Mouse (Mus musculus) T-helper 1 cell (primary cell): ENCODE measurements around the gene Trim62.

Source experiments
- in situ Hi-C: fragments of 300-600 bp; cut with MboI, MseI; formaldehyde crosslinking; loops from one replicate; pipeline ENCODE4 v1.15.1; 2025; ENCODE audit warnings: high pct_unique_total_duplicates

Trim62 gene

DNA sequence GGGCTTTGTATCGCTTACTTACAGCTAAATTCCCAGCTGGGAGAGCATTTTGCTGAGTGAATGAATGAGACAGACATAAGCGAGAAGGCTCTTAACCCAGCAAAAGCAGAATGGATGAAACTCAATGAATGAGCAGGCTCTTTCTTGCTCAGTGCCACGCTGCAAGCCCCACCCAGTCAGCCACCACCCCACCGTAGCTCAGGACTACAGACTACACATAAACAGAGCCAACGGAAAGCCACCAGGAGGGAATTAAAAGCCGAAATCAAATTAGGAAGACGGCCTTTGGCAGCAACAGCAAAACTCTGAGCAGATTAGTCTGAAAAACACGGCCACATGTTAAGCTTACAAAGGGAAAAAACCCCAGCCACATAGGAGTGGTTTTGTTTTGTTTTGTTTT is 75.5 kb downstream of the Trim62 start:
- in situ Hi-C loops = no loop called here

DNA sequence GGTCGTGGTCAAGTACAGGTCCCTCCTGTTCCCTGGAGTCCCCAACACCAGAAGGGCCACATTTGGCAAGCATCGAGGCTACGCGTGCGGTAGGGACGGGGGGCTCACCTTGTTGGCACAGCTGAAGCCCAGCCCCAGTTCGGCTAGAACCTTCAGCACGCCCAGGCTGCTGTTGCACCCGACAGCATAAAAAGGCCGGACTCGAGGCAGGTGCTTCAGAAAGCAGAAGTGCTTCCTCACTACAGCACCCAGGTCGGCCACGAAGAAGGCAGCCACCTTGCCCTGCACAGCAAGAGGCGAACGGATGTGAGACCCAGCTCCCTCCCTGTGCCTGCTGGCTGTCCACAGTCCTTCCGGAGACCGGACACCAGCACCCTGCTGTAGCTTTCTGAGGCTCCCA is 76.3 kb downstream of the Trim62 start:
- in situ Hi-C loops = no loop called here
